Mouse (Mus musculus): Measurements from ENCODE around the gene Alk. TPM values are rescaled to one million over a fixed set of nuclear protein-coding genes. Genes with fewer than 3 reads are reported as not detected.

Gene Alk
- polyA plus RNA-seq, 1 experiment from 2014 or later, result 0.56 TPM

DNA sequence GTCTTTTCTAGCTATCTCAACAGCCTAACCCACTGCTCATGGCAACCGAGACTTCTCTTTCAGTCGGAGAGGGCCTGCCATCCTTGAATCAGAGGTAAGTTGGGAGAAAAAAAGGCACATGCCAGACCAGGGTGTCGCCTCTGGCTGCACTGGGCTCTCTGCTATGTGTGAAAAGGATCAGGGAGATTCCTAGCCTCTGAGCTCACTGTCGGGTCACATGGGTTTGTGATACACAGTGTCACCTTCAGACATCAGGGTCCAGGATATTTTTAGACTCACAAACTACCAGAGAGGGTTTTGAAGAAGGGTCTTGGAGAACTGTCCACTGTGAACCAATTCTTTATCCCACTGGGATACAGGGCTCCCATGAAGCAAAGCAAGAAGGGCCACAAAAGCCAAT, 352.9 kb downstream of the Alk start:
- Histone ChIP-seq H3K4me1 (ENCODE audit: control insufficient read depth, insufficient read depth, low read length) (no peaks in the 10 kb centered on the region), H3K27ac (replicated peaks; ENCODE audit: low read depth, low read length) (no peak overlapping the region), H3K27me3 (replicated peaks; ENCODE audit: control insufficient read depth, insufficient read depth, low read length) (no peaks in the 10 kb centered on the region), H3K36me3 (ENCODE audit: control insufficient read depth, insufficient read depth, low read length) (no peaks in the 10 kb centered on the region), H3K4me3 (ENCODE audit: low read depth, low read length) (no peak overlapping the region), H3K9ac (ENCODE audit: low read depth, low read length) (no peak overlapping the region), H3K9me3 (ENCODE audit: control insufficient read depth, low read length) (no peaks in the 10 kb centered on the region), H3K4me2 (ENCODE audit: low read depth, low read length) (no peak overlapping the region)
- ATAC-seq (ENCODE audit: low read depth), result no peak
- no peak for DNase-seq (ENCODE audit: low spot score)
- WGBS, result 75% methylated on average over 4 of the region's 4 CpGs

DNA sequence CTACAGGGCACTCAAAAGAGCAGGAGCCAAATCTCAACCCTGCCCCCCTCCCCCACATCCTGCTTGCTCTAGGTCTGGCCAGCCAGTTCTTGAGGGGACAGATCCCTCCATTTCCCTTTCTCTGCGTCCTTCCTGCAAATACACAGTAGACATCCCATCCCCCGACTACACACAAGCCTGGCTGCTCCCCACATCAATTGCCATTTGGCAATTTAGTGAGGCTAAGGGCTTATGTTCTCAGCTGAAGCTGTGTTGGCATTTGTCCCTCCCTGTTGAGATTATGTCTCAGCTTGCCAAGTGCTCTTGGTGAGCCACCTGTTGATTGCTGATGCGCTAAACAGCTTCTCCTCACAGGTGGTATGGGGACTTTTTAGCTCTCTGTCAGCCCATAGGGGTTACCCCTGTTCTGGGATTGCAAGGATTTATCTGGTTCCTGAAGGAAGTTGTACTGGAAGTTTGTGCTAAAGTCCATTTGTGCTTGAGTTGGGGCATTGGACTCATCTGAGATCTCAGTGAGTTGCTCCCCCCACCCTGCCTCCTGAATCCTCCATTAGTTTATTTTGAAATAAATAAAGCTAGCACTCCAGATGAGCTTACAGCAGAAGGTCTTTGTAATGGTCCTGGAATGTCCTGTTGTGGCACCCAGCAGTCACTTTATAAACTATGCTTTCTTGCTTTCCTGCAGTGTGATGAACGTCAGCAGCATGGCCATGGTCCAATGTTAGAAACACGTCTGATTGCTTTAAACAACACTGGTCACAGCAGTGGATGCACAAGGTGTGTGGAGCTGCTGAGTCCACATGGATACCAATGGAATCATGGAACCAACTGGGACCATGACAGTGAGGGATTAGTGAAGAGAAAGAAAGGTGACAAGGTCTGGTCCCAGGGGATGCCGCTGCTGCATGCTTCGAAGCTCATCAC, 353.7 kb downstream of the Alk start:
- Histone ChIP-seq H3K27me3 (replicated peaks; ENCODE audit: control insufficient read depth, insufficient read depth, low read length) (no peaks in the 10 kb centered on the region), H3K9me3 (ENCODE audit: control insufficient read depth, low read length) (no peaks in the 10 kb centered on the region), H3K4me3 (ENCODE audit: low read depth, low read length) (no peak overlapping the region), H3K9ac (ENCODE audit: low read depth, low read length) (no peak overlapping the region), H3K4me1 (ENCODE audit: control insufficient read depth, insufficient read depth, low read length) (no peaks in the 10 kb centered on the region), H3K27ac (replicated peaks; ENCODE audit: low read depth, low read length) (no peak overlapping the region), H3K4me2 (ENCODE audit: low read depth, low read length) (no peak overlapping the region), H3K36me3 (ENCODE audit: control insufficient read depth, insufficient read depth, low read length) (no peaks in the 10 kb centered on the region)
- ATAC-seq (ENCODE audit: low read depth) (no peak), DNase-seq (ENCODE audit: low spot score) (peak; percentile 60)
- 55% methylated on average over 7 of the region's 7 CpGs for WGBS

DNA sequence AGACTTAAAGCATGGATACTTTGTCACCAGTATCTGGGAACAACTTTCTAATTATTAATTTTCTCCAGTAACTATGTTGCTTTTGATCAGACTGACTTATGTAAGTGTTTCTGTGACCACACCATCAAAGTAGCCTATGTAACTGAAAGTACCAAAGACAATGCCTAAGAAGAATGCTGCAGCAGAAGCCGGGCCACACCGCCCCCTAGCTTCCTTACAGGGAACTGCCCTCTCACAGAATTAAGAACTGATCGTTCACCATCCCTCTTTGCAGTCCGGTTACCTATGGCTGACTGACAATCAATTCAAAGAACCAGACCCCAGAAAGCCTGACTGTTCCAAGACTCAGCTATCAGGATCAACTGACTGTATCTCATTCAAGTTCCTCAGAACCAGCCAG, 362.4 kb downstream of the Alk start:
- Histone ChIP-seq H3K27ac (replicated peaks; ENCODE audit: low read depth, low read length) (no peak overlapping the region), H3K9me3 (ENCODE audit: control insufficient read depth, low read length) (peaks cover 5% of the 10 kb centered on the region; the same call in 1 of the 2 replicates), H3K4me3 (ENCODE audit: low read depth, low read length) (no peak overlapping the region), H3K27me3 (replicated peaks; ENCODE audit: control insufficient read depth, insufficient read depth, low read length) (no peaks in the 10 kb centered on the region), H3K4me2 (ENCODE audit: low read depth, low read length) (no peak overlapping the region), H3K9ac (ENCODE audit: low read depth, low read length) (no peak overlapping the region), H3K4me1 (ENCODE audit: control insufficient read depth, insufficient read depth, low read length) (no peaks in the 10 kb centered on the region), H3K36me3 (ENCODE audit: control insufficient read depth, insufficient read depth, low read length) (no peaks in the 10 kb centered on the region)
- no peak for ATAC-seq (ENCODE audit: low read depth)
- DNase-seq (ENCODE audit: low spot score), result no peak
- 52% methylated on average over 4 of the region's 4 CpGs for WGBS

DNA sequence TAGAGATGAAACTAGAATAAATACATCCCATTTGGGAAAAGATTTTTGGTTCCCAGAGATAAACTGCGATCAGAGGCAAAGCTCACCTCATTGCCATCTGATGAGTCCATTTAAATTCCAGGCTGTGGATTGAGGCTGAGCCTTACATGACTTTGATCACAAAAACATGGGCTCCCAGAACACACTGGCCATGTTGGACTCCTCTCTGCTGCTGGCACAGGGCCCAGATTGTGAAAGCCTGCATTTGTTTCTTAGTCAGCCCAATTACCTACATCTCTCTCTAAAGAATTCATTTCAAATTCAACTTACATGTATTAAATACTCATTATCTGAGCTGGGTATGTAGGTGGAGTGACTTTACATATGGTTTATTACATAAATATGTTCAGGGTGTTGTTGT, 367.1 kb downstream of the Alk start:
- Histone ChIP-seq H3K9ac (ENCODE audit: low read depth, low read length) (no peak overlapping the region), H3K27ac (replicated peaks; ENCODE audit: low read depth, low read length) (no peak overlapping the region), H3K4me3 (ENCODE audit: low read depth, low read length) (no peak overlapping the region), H3K36me3 (ENCODE audit: control insufficient read depth, insufficient read depth, low read length) (no peaks in the 10 kb centered on the region), H3K27me3 (replicated peaks; ENCODE audit: control insufficient read depth, insufficient read depth, low read length) (no peaks in the 10 kb centered on the region), H3K9me3 (ENCODE audit: control insufficient read depth, low read length) (peaks cover 5% of the 10 kb centered on the region; the same call in 1 of the 2 replicates), H3K4me2 (ENCODE audit: low read depth, low read length) (no peak overlapping the region), H3K4me1 (ENCODE audit: control insufficient read depth, insufficient read depth, low read length) (no peaks in the 10 kb centered on the region)
- ATAC-seq (ENCODE audit: low read depth) (0 out of 2 replicates have a peak, but pooled peaks have one; percentile 33), DNase-seq (ENCODE audit: low spot score) (peak; percentile 73)
- WGBS, result 64% methylated on average over 1 of the region's 1 CpGs

DNA sequence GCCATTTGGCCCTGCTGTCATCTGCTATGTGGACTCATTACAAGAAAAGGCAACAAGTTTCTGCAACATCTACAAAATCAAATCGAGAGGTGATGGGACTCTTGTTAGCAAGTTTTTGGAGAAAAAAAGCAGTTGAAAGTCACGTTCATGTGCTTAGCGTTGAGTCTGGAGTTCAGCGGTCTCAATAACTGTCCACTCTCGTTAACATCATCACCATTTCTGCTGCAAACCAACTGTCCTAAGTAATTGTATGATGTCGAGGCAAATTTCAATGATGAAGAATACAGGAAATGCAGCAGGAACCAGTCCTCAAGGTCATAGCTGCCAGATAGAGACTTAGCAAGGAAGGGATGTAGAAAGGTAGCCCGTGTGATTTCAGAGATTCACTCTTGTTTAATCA, 373.5 kb downstream of the Alk start:
- 75% methylated on average over 7 of the region's 7 CpGs for WGBS
- Histone ChIP-seq H3K36me3 (ENCODE audit: control insufficient read depth, insufficient read depth, low read length) (no peaks in the 10 kb centered on the region), H3K27me3 (replicated peaks; ENCODE audit: control insufficient read depth, insufficient read depth, low read length) (no peaks in the 10 kb centered on the region), H3K4me2 (ENCODE audit: low read depth, low read length) (no peak overlapping the region), H3K4me3 (ENCODE audit: low read depth, low read length) (no peak overlapping the region), H3K4me1 (ENCODE audit: control insufficient read depth, insufficient read depth, low read length) (no peaks in the 10 kb centered on the region), H3K27ac (replicated peaks; ENCODE audit: low read depth, low read length) (no peak overlapping the region), H3K9me3 (ENCODE audit: control insufficient read depth, low read length) (no peaks in the 10 kb centered on the region), H3K9ac (ENCODE audit: low read depth, low read length) (no peak overlapping the region)
- DNase-seq (ENCODE audit: low spot score) (no peak), ATAC-seq (ENCODE audit: low read depth) (no peak)

DNA sequence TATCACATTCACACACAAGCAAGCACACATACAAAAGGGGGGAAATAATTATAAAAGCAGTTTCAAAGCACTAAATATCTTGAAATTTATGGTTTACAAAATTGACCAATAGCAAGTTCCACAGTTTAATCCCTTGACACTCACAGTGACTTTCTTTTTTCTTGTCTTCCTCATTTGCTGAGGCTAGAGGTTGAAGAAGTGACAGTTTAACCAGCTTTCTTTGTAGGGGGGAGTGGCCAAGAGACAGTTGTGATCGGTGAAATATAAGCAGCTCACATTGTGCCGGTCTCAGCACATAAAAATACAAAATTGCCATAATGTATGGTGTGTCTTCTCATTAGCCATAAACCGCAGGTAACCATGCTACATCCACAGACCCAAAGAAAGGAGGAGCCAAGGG, 385.6 kb downstream of the Alk start:
- Histone ChIP-seq H3K4me1 (ENCODE audit: control insufficient read depth, insufficient read depth, low read length) (no peaks in the 10 kb centered on the region), H3K27ac (replicated peaks; ENCODE audit: low read depth, low read length) (no peak overlapping the region), H3K4me2 (ENCODE audit: low read depth, low read length) (no peak overlapping the region), H3K9ac (ENCODE audit: low read depth, low read length) (no peak overlapping the region), H3K27me3 (replicated peaks; ENCODE audit: control insufficient read depth, insufficient read depth, low read length) (no peaks in the 10 kb centered on the region), H3K9me3 (ENCODE audit: control insufficient read depth, low read length) (no peaks in the 10 kb centered on the region), H3K4me3 (ENCODE audit: low read depth, low read length) (no peak overlapping the region), H3K36me3 (ENCODE audit: control insufficient read depth, insufficient read depth, low read length) (no peaks in the 10 kb centered on the region)
- 88% methylated on average over 3 of the region's 3 CpGs for WGBS
- DNase-seq (ENCODE audit: low spot score), result no peak
- ATAC-seq (ENCODE audit: low read depth), result no peak

DNA sequence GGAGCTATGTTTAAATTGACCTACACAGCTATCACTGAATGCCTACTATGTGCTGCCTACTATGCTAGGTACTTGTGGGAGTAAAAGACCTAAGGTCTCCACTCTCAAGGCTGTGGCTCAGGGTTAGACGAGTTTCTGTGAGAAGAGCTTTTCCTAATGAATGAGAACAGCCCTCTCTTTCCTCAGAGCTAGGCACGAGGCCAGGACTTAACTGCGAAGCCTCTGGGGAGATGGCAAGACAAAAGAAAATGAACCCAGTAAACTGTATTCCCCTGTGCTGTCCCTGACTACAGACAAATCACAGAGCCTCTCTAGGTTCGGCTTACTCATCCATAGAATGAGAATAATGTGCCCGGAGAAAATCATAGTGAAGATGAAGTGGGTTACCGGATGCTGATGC, 406.9 kb downstream of the Alk start:
- 81% methylated on average over 6 of the region's 6 CpGs for WGBS
- H3K27ac ChIP-seq (replicated peaks; ENCODE audit: low read depth, low read length), result no peak overlapping the region
- H3K4me3 ChIP-seq (ENCODE audit: low read depth, low read length), result no peak overlapping the region
- no peak for ATAC-seq (ENCODE audit: low read depth)
- DNase-seq (ENCODE audit: low spot score), result peak; percentile 30
- no peaks in the 10 kb centered on the region for H3K4me1 ChIP-seq (ENCODE audit: control insufficient read depth, insufficient read depth, low read length)
- no peaks in the 10 kb centered on the region for H3K36me3 ChIP-seq (ENCODE audit: control insufficient read depth, insufficient read depth, low read length)
- no peaks in the 10 kb centered on the region for H3K9me3 ChIP-seq (ENCODE audit: control insufficient read depth, low read length)
- H3K27me3 ChIP-seq (replicated peaks; ENCODE audit: control insufficient read depth, insufficient read depth, low read length), result no peaks in the 10 kb centered on the region; the same call in 1 of the 2 replicates
- no peak overlapping the region for H3K9ac ChIP-seq (ENCODE audit: low read depth, low read length)
- no peak overlapping the region for H3K4me2 ChIP-seq (ENCODE audit: low read depth, low read length)

DNA sequence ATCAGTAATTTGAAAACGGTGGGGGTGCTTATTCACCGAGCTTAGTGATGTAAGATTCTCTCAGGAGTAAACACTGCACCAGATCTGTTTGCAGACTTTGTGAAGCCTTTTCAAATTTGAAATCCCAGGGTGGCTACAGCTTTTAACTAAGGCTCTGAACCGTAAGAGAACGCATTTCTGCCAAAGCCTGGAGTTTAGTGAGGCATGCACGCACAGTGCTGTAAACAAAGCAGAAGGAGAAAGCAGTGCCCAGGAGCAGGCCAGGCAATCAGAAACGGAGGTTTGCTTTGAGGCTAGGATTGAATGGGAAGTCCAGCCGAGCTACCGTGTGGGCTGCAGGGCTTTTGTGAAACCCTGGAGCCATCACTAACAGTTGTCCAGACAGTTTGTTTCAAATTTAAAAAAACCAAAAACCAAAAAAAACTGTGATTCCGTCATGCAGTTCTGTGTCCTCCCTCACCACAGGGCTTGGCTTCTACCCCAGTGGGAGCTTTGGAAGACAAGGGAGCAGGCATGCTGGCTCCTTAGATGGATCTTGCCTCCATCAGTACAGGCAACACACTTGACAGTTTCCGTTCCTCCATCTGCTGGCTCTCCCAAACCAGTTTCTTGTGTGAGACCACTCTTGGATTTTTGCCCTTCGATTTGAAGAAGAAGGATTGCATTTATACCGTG, 409.3 kb downstream of the Alk start:
- Histone ChIP-seq H3K9ac (ENCODE audit: low read depth, low read length) (no peak overlapping the region), H3K36me3 (ENCODE audit: control insufficient read depth, insufficient read depth, low read length) (no peaks in the 10 kb centered on the region), H3K4me1 (ENCODE audit: control insufficient read depth, insufficient read depth, low read length) (no peaks in the 10 kb centered on the region), H3K27ac (replicated peaks; ENCODE audit: low read depth, low read length) (no peak overlapping the region), H3K27me3 (replicated peaks; ENCODE audit: control insufficient read depth, insufficient read depth, low read length) (no peaks in the 10 kb centered on the region; the same call in 1 of the 2 replicates), H3K4me2 (ENCODE audit: low read depth, low read length) (no peak overlapping the region), H3K9me3 (ENCODE audit: control insufficient read depth, low read length) (no peaks in the 10 kb centered on the region), H3K4me3 (ENCODE audit: low read depth, low read length) (no peak overlapping the region)
- ATAC-seq (ENCODE audit: low read depth), result no peak
- DNase-seq (ENCODE audit: low spot score), result peak; percentile 45
- 36% methylated on average over 12 of the region's 12 CpGs for WGBS
